In the genomic region with DNA sequence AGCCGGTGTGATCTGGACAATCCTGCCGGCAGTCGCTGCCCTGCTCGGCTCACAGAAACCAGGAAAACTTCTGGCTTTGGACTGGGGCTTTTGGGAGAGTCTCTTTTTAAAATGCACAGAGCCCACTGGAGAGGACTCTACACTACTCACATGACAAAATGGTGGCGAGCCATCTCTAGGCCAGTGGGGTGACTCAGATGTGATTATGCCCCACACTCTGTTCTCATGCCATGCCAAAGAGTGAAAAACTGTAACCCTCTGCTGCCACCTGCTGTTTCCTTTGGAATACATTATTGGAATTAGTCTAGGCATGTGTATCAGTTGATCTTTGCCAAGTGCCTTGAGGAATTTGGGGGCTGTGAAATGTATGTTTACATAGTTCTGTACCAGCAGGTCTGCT, we compare ENCODE assay signal across 9 mouse cellular contexts. TPM values are rescaled to one million over a fixed set of nuclear protein-coding genes. Genes with fewer than 3 reads are reported as not detected.
DNase-seq lines count a peak whose midpoint lies in the region; ATAC-seq and TF ChIP-seq lines count a peak whose summit lies in the region.
"Had no signal": no experiment of that assay in that cellular context is flagged by ENCODE, and none has a peak within 500 bp of the region (broad histone marks: within the 10 kb centered on the region; RNA-seq: fewer than 3 reads in every experiment).

No protein-coding gene starts in this region.

- H3K4me1 ChIP-seq in embryonic fibroblast, embryonic 13.5 days (ENCODE audit: control insufficient read depth, insufficient read depth, low read length), result peaks cover 12% of the 10 kb centered on the region
- H3K4me1 ChIP-seq in hindbrain, postnatal 0 days (ENCODE audit: insufficient read depth, low read length), result no peaks in the 10 kb centered on the region
- peaks cover 25% of the 10 kb centered on the region for H3K4me1 ChIP-seq in limb, embryonic 10.5 days
- no peaks in the 10 kb centered on the region for H3K4me1 ChIP-seq in neural tube, embryonic 12.5 days

- H3K36me3 ChIP-seq in hindbrain, postnatal 0 days (ENCODE audit: insufficient read depth, low read length), result no peaks in the 10 kb centered on the region
- H3K36me3 ChIP-seq in limb, embryonic 10.5 days, result no peaks in the 10 kb centered on the region
- no peaks in the 10 kb centered on the region for H3K36me3 ChIP-seq in neural tube, embryonic 12.5 days

- TF ChIP-seq CTCF in embryonic fibroblast, embryonic 13.5 days (IDR thresholded peaks at IDR 0.05; ENCODE audit: borderline replicate concordance, insufficient read depth, low read length), result peak; percentile 25; the same call in 1 of the 2 replicates
- TF ChIP-seq CTCF in hindbrain, postnatal 0 days (IDR thresholded peaks at IDR 0.05; ENCODE audit: low read depth), result peak; percentile 80

- no peaks in the 10 kb centered on the region for H3K27me3 ChIP-seq in hindbrain, postnatal 0 days (ENCODE audit: insufficient read depth, low read length)
- no peaks in the 10 kb centered on the region for H3K27me3 ChIP-seq in limb, embryonic 10.5 days (ENCODE audit: low read depth, poor library complexity, severe bottlenecking)
- H3K27me3 ChIP-seq in neural tube, embryonic 12.5 days (replicated peaks), result no peaks in the 10 kb centered on the region

- TF ChIP-seq POLR2A in embryonic fibroblast, embryonic 13.5 days (IDR thresholded peaks at IDR 0.05; ENCODE audit: low read depth, low read length), result no peak

- no peak overlapping the region for H3K4me2 ChIP-seq in hindbrain, postnatal 0 days (ENCODE audit: low read depth, low read length)
- no peak overlapping the region for H3K4me2 ChIP-seq in neural tube, embryonic 12.5 days (replicated peaks)

- ATAC-seq in hindbrain, postnatal 0 days, result peak; percentile 82
- peak; percentile 68; the same call in 1 of the 2 replicates for ATAC-seq in neural tube, embryonic 12.5 days (ENCODE audit: low FRiP score, low read depth)
- ATAC-seq in erythroid progenitor cell, adult 5-6 weeks (replicated peaks; ENCODE audit: low FRiP score, poor library complexity, severe bottlenecking), result no peak

- 70% methylated on average over 5 of the region's 5 CpGs for WGBS in hindbrain, postnatal 0 days
- WGBS in limb, embryonic 10.5 days, result 83% methylated on average over 5 of the region's 5 CpGs
- 75% methylated on average over 5 of the region's 5 CpGs for WGBS in neural tube, embryonic 12.5 days

- no peak overlapping the region for H3K4me3 ChIP-seq in embryonic fibroblast, embryonic 13.5 days (ENCODE audit: insufficient read depth, low read length)
- H3K4me3 ChIP-seq in hindbrain, postnatal 0 days (ENCODE audit: low read length), result no peak overlapping the region
- H3K4me3 ChIP-seq in limb, embryonic 10.5 days, result no peak overlapping the region
- H3K4me3 ChIP-seq in neural tube, embryonic 12.5 days, result no peak overlapping the region
- H3K4me3 ChIP-seq: myocyte had no signal

- H3K27ac ChIP-seq in embryonic fibroblast, embryonic 13.5 days (ENCODE audit: insufficient read depth, low read length), result no peak overlapping the region
- no peak overlapping the region for H3K27ac ChIP-seq in hindbrain, postnatal 0 days
- H3K27ac ChIP-seq in limb, embryonic 10.5 days, result no peak overlapping the region
- H3K27ac ChIP-seq in neural tube, embryonic 12.5 days, result no peak overlapping the region

- no peak overlapping the region for H3K9ac ChIP-seq in hindbrain, postnatal 0 days (replicated peaks; ENCODE audit: low read length)
- no peak overlapping the region for H3K9ac ChIP-seq in neural tube, embryonic 12.5 days

- H3K9me3 ChIP-seq in hindbrain, postnatal 0 days (ENCODE audit: low read length), result 0 out of 2 replicates have a peak, but pooled peaks cover 2% of the 10 kb centered on the region
- no peaks in the 10 kb centered on the region for H3K9me3 ChIP-seq in limb, embryonic 10.5 days (replicated peaks)
- peaks cover 6% of the 10 kb centered on the region; the same call in 1 of the 2 replicates for H3K9me3 ChIP-seq in neural tube, embryonic 12.5 days

- DNase-seq in urinary bladder, adult 2 months (ENCODE audit: low spot score), result peak; percentile 28
- no peak for DNase-seq in urinary bladder, postnatal 10 days (ENCODE audit: low spot score)
- DNase-seq in brain, adult 2 months (ENCODE audit: low read depth, low spot score), result peak; percentile 84
- DNase-seq in hindbrain, postnatal 0 days (ENCODE audit: low spot score), result peak; percentile 88
- peak; percentile 63 for DNase-seq in limb, embryonic 10.5 days (ENCODE audit: low spot score)

RNA-seq across cellular contexts. Expression of gene Adm, which starts 17.9 kb away (rescaled TPM):
- 17.4 and 19.3 TPM in 2 replicates for polyA plus RNA-seq in urinary bladder, adult 2 months (2012; rRNA removed)
- 23.5 and 38.5 TPM in 2 replicates for polyA plus RNA-seq in embryonic fibroblast, embryonic 13.5 days (2011; ENCODE audit: insufficient read length, low read depth, missing spikeins)
- total RNA-seq in hindbrain, postnatal 0 days (2014; rRNA removed), result 2.1 and 2.2 TPM in 2 replicates
- polyA plus RNA-seq in hindbrain, postnatal 0 days (2015; fragmentation: Nextera tagmentation; extraction: Ambion mirVana), result 4.2 and 6.0 TPM in 2 replicates
- polyA plus RNA-seq in limb, embryonic 10.5 days (2016; fragmentation: Nextera tagmentation; extraction: Ambion mirVana), result 1.3 and 1.6 TPM in 2 replicates
- 4.0 and 4.3 TPM in 2 replicates for polyA plus RNA-seq in neural tube, embryonic 12.5 days (2016; fragmentation: Nextera tagmentation; extraction: Ambion mirVana)
- total RNA-seq in erythroid progenitor cell, adult 5-6 weeks (2015; ENCODE audit: low replicate concordance), result not detected in 2 replicates
- not detected in 2 replicates for total RNA-seq in erythroid progenitor cell, adult 5-6 weeks (2017; ENCODE audit: low replicate concordance)

RNA-seq across cellular contexts. Expression of gene Sbf2, which starts 30.6 kb away (rescaled TPM):
- polyA plus RNA-seq in urinary bladder, adult 2 months (2012; rRNA removed), result 30.0 and 33.0 TPM in 2 replicates
- 55.5 and 66.2 TPM in 2 replicates for polyA plus RNA-seq in embryonic fibroblast, embryonic 13.5 days (2011; ENCODE audit: insufficient read length, low read depth, missing spikeins)
- 55.0 and 70.5 TPM in 2 replicates for total RNA-seq in hindbrain, postnatal 0 days (2014; rRNA removed)
- polyA plus RNA-seq in hindbrain, postnatal 0 days (2015; fragmentation: Nextera tagmentation; extraction: Ambion mirVana), result 40.3 and 42.9 TPM in 2 replicates
- 26.8 and 28.7 TPM in 2 replicates for polyA plus RNA-seq in limb, embryonic 10.5 days (2016; fragmentation: Nextera tagmentation; extraction: Ambion mirVana)
- polyA plus RNA-seq in neural tube, embryonic 12.5 days (2016; fragmentation: Nextera tagmentation; extraction: Ambion mirVana), result 51.7 and 53.2 TPM in 2 replicates
- total RNA-seq in erythroid progenitor cell, adult 5-6 weeks (2015; ENCODE audit: low replicate concordance), result 10.9 and 15.5 TPM in 2 replicates
- 0.38 and 4.1 TPM in 2 replicates for total RNA-seq in erythroid progenitor cell, adult 5-6 weeks (2017; ENCODE audit: low replicate concordance)
